Mouse (Mus musculus) liver, embryonic 12.5 days (tissue): ENCODE results near the gene Wbp2nl. TPM values are rescaled to one million over a fixed set of nuclear protein-coding genes. Genes with fewer than 3 reads are reported as not detected.

Experiments used
- ATAC-seq: fragments of 200-750 bp; cut with Nextera tagmentation; 2 replicates; pipeline ENCODE4 v1.8.0; 2017; ENCODE audit warnings: moderate number of reproducible peaks, mild to moderate bottlenecking, moderate library complexity
- H3K27ac ChIP-seq: fragments of 300-500 bp; sonication (generic); 2 replicates; pipeline ENCODE4 v1.5.1; 2016; ENCODE audit warnings: mild to moderate bottlenecking
- H3K27me3 ChIP-seq: fragments of 300-500 bp; sonication (generic); replicated peaks from 2 replicates; pipeline ENCODE4 v1.6.1; 2016; ENCODE audit warnings: mild to moderate bottlenecking, moderate library complexity
- H3K36me3 ChIP-seq: fragments of 300-500 bp; sonication (generic); 2 replicates; pipeline ENCODE4 v1.6.1; 2016; ENCODE audit warnings: mild to moderate bottlenecking, moderate library complexity
- H3K4me1 ChIP-seq: fragments of 300-500 bp; sonication (generic); 2 replicates; pipeline ENCODE4 v1.6.1; 2016
- H3K4me2 ChIP-seq: fragments of 300-500 bp; sonication (generic); 2 replicates; pipeline ENCODE4 v1.6.1; 2016; ENCODE audit warnings: mild to moderate bottlenecking, moderate library complexity
- H3K4me3 ChIP-seq: fragments of 300-500 bp; sonication (generic); 2 replicates; pipeline ENCODE4 v1.5.1; 2016; ENCODE audit warnings: mild to moderate bottlenecking, moderate library complexity
- H3K9ac ChIP-seq: fragments of 300-500 bp; sonication (generic); 2 replicates; pipeline ENCODE4 v1.6.1; 2016; ENCODE audit warnings: mild to moderate bottlenecking, moderate library complexity
- H3K9me3 ChIP-seq: fragments of 300-500 bp; sonication (generic); replicated peaks from 2 replicates; pipeline ENCODE4 v1.6.1; 2016; ENCODE audit warnings: mild to moderate bottlenecking, moderate library complexity
- WGBS: fragments of 180-500 bp; shearing (Covaris S2); methylation state at CpG from one replicate; pipeline ENCODE4 v1.1.7; 2016; ENCODE audit not compliant: insufficient replicate concordance; 5-methylcytosine and 5-hydroxymethylcytosine counted together
- polyA plus RNA-seq: library from polyadenylated mRNA; unstranded; fragments of >200 nt; fragmentation: Nextera tagmentation; extraction: Ambion mirVana; gene quantifications from 2 replicates; pipeline ENCODE4 v1.2.1, GENCODE M21; 2016

The Wbp2nl gene
- polyA plus RNA-seq, 1 experiment from 2014 or later, result 0.31 TPM

DNA sequence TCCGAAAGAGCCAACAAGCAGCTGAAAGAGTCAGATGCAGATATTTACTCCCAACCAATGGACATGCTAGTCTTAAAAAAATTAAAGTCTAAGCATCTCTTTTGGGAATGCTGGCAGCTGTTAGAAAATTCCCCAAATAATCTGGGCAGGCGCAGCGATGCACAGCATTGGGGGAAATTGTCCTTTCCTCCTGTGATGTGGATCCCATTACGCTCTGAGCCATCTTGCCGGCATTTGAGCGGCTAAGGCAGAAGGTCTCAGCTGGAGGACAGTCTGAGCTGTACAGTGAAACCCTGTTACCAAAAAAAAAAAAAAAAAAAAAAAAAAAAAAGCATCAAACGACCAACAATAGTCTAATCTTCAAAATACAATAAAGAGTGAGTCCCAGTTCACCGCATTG, 23.4 kb downstream of the Wbp2nl start:
- no peak overlapping the region for H3K27ac ChIP-seq
- H3K4me2 ChIP-seq, result no peak overlapping the region
- H3K4me3 ChIP-seq, result no peak overlapping the region
- ATAC-seq, result no peak
- 0 out of 2 replicates have a peak, but pooled peaks cover 4% of the 10 kb centered on the region for H3K4me1 ChIP-seq
- no peak overlapping the region for H3K9ac ChIP-seq
- 72% methylated on average over 8 of the region's 8 CpGs for WGBS
- H3K9me3 ChIP-seq, result no peaks in the 10 kb centered on the region
- H3K27me3 ChIP-seq, result no peaks in the 10 kb centered on the region
- no peaks in the 10 kb centered on the region for H3K36me3 ChIP-seq

DNA sequence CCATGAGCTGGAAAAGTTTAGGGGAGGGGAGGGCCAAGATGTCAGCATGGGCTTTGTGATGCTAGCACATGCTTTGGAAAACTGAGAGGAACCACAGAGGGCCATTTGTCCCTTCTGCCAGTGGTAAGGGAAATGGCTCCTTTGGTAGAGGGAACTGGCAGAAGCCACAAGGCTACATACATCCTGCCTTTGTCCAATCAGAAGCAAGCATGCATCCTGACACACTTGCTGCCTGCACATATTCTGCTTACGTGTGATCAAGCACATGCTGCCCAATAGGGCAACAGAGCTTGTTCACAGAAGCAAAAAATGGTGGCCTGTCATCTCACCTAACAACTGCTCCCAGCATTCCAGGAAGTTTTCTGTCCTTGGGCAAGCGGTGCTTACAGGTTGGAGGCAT, 26.6 kb downstream of the Wbp2nl start:
- 61% methylated on average over 2 of the region's 2 CpGs for WGBS
- H3K4me1 ChIP-seq, result peaks cover 22% of the 10 kb centered on the region

DNA sequence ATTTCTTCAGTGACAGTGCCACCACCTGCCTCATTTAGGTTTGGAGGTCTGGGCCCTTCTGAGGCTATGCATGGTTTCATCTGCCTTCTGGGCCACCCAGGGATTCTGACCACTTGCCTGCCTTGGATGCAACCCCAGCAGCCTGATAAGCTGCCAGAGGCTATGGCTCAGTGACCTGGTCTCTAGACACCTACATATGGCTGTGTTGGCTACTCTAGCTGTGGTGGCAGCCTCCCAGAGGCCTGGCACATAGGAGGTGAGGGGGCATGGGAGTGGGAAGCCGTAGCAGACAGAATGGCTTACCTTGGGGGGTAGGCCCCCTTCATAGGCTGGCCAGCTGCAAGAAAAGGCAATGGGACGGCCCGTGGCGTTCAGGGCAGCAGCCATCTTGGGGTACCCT, 36.4 kb downstream of the Wbp2nl start:
- H3K36me3 ChIP-seq, result peaks cover 70% of the 10 kb centered on the region

More for the DNA sequence above, 26.6 kb downstream of the Wbp2nl start:
- Histone ChIP-seq H3K36me3 (peaks cover 22% of the 10 kb centered on the region), H3K4me2 (no peak overlapping the region), H3K9ac (no peak overlapping the region), H3K27me3 (no peaks in the 10 kb centered on the region), H3K9me3 (no peaks in the 10 kb centered on the region), H3K4me3 (no peak overlapping the region), H3K27ac (no peak overlapping the region)
- ATAC-seq, result no peak

DNA sequence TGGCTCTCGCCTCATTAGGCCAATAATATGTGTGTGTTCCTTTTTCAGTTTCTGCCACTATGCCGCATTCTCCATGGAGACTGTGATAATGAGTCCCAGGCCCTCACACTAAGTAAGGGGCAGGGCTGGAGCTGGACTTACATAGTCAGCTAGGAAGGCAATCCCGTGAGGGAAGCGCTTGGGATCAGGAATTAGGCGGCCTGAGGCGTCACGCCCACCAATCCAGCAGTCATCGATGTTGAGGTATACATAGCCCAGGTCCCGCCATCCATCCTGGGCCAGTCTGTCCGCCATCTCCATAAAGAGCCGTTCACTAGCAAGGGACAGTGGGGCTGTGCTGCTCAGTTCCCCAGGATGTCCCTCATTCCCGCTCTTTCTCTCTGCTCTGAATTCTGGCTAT, 37.9 kb downstream of the Wbp2nl start:
- peak overlapping the region; percentile 100; the same call in 1 of the 2 replicates for H3K27ac ChIP-seq
- H3K4me3 ChIP-seq, result peak overlapping the region; percentile 75
- H3K9ac ChIP-seq, result peak overlapping the region; percentile 96
- no peaks in the 10 kb centered on the region for H3K9me3 ChIP-seq
- H3K27me3 ChIP-seq, result no peaks in the 10 kb centered on the region
- no peak for ATAC-seq
- 90% methylated on average over 12 of the region's 12 CpGs for WGBS
- H3K4me2 ChIP-seq, result peak overlapping the region; percentile 94
- peaks cover 56% of the 10 kb centered on the region for H3K36me3 ChIP-seq
- peaks cover 47% of the 10 kb centered on the region for H3K4me1 ChIP-seq

More for the DNA sequence above, 36.4 kb downstream of the Wbp2nl start:
- 88% methylated on average over 4 of the region's 4 CpGs for WGBS
- H3K9me3 ChIP-seq, result no peaks in the 10 kb centered on the region
- H3K27ac ChIP-seq, result no peak overlapping the region
- H3K4me2 ChIP-seq, result no peak overlapping the region
- peaks cover 47% of the 10 kb centered on the region for H3K4me1 ChIP-seq
- H3K4me3 ChIP-seq, result no peak overlapping the region
- no peak for ATAC-seq
- H3K27me3 ChIP-seq, result no peaks in the 10 kb centered on the region
- H3K9ac ChIP-seq, result no peak overlapping the region

DNA sequence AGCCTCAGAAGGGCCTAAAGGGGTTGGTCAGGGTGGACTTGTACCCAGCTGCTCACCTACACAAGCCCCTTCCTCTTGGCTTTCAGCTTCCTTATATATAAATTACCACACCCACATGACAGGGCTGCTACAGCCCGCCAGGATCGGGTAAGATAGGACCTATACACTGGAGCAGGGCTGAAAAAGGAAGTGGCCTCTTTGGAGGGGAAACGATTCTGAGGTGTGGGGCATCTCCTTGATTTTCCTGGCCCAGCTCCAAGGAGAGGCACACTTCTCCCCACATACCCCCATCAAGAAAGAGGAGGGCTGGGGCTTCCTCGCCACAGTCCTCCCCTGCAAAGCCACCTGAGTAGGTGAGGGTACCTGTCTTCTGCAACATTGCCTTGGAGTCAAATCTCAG, 39.1 kb downstream of the Wbp2nl start:
- peak overlapping the region; percentile 96 for H3K9ac ChIP-seq
- peak overlapping the region; percentile 75 for H3K4me3 ChIP-seq
- H3K27ac ChIP-seq, result peak overlapping the region; percentile 100
- H3K4me1 ChIP-seq, result peaks cover 55% of the 10 kb centered on the region
- H3K4me2 ChIP-seq, result peak overlapping the region; percentile 94
- no peak for ATAC-seq
- H3K9me3 ChIP-seq, result no peaks in the 10 kb centered on the region
- peaks cover 43% of the 10 kb centered on the region for H3K36me3 ChIP-seq
- H3K27me3 ChIP-seq, result no peaks in the 10 kb centered on the region
- WGBS, result 5% methylated on average over 4 of the region's 4 CpGs

DNA sequence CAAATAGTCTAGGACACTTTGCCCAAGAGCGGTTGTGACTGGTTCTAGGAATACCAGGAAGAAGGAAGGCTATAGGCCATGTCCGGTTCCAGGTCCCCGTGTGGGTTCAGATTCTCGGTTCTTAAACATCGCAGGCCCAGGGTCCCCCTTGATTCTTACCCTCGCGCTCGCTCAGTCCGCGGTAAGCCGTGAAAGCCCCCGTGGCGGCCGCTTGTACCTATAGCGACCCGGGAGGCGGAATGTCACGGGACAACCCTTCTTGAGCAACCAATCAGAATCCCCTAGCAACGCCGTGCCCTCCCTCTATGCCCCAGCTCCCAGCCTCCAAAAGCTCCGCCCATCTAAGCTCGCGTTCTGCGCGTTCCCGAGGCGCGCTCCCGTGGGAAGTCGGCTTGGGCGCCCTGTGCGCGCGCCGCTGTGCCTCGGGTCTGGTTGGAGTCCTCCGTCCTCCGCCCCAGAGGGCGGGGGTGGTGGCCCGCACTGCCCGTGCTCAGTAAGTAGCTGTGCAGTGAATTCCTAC, 39.9 kb downstream of the Wbp2nl start, which contains the start of the genes Naga, Pheta2 and Smdt1:
Naga (minus strand) TSS at position 333 of the 520 bp plus-strand sequence.
Pheta2 (plus strand) TSS at position 350 of the 520 bp plus-strand sequence.
Smdt1 (plus strand) TSS at position 367 of the 520 bp plus-strand sequence.
- peak; percentile 82 for ATAC-seq
- Histone ChIP-seq H3K4me2 (peak within 1 kb of the TSS; percentile 94), H3K4me3 (peak within 1 kb of the TSS; percentile 75), H3K9me3 (no peaks in the 10 kb centered on the region), H3K36me3 (peaks cover 44% of the 10 kb centered on the region), H3K27ac (peak within 1 kb of the TSS; percentile 100), H3K9ac (peak within 1 kb of the TSS; percentile 96), H3K4me1 (peaks cover 63% of the 10 kb centered on the region), H3K27me3 (no peaks in the 10 kb centered on the region)
- WGBS, result under 1% methylated on average over 41 of the region's 41 CpGs

DNA sequence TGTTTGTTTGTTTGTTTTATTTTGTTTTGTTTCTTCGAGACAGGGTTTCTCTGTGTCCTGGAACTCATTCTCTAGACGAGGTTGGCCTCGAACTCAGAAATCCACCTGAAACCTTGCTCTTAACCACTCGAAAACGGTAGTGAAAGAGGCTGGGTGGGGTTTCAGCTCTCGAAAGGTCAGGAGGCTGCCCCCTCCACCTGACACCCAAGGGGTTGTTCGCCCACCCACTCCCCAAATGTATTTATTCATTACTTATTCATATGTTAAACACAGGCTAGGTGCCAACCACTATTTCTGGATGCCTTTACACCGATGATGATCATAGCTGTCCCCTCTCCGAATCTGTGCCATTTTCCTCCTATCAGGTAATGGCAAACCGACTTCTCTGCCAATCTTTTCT, 40.4 kb downstream of the Wbp2nl start:
- Histone ChIP-seq H3K4me1 (peaks cover 68% of the 10 kb centered on the region), H3K36me3 (peaks cover 44% of the 10 kb centered on the region), H3K9me3 (no peaks in the 10 kb centered on the region), H3K27me3 (no peaks in the 10 kb centered on the region), H3K4me3 (peak overlapping the region; percentile 75), H3K27ac (peak overlapping the region; percentile 100), H3K9ac (peak overlapping the region; percentile 96), H3K4me2 (peak overlapping the region; percentile 94)
- ATAC-seq, result no peak
- WGBS, result 36% methylated on average over 10 of the region's 10 CpGs

DNA sequence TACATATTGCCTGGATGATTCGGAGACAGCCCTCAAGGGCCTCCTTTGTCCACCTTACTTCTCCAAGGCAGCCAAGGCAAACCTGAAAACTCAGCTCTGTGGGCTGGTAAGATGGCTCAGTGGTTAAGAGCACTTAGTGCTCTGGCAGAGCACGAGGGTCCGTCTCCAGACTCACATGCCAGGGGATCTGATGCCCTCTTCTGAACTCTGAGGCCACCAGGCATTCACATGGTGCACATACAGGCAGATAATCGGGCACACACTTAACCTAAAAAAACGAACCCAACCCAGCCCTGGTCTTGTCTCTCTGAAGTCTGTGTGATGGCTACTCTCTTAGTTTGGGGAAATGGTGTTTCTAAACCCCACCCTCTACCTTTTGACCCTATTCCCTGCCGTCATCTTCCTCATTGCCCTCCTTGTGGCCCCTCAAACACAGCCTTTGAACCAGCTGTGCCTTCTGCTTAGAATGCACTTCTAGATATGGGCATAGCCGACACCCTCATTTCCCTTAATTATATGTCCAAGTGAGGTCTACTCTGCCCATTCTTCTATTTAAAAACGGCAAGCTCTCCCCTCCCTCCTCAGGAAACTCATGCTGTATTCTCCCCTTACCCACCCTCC, 41.0 kb downstream of the Wbp2nl start:
- Histone ChIP-seq H3K27me3 (no peaks in the 10 kb centered on the region), H3K9ac (peak overlapping the region; percentile 96), H3K27ac (peak overlapping the region; percentile 100), H3K36me3 (peaks cover 44% of the 10 kb centered on the region), H3K4me1 (peaks cover 74% of the 10 kb centered on the region), H3K4me3 (peak overlapping the region; percentile 78), H3K4me2 (peak overlapping the region; percentile 94), H3K9me3 (no peaks in the 10 kb centered on the region)
- no peak for ATAC-seq
- WGBS, result 39% methylated on average over 8 of the region's 8 CpGs

DNA sequence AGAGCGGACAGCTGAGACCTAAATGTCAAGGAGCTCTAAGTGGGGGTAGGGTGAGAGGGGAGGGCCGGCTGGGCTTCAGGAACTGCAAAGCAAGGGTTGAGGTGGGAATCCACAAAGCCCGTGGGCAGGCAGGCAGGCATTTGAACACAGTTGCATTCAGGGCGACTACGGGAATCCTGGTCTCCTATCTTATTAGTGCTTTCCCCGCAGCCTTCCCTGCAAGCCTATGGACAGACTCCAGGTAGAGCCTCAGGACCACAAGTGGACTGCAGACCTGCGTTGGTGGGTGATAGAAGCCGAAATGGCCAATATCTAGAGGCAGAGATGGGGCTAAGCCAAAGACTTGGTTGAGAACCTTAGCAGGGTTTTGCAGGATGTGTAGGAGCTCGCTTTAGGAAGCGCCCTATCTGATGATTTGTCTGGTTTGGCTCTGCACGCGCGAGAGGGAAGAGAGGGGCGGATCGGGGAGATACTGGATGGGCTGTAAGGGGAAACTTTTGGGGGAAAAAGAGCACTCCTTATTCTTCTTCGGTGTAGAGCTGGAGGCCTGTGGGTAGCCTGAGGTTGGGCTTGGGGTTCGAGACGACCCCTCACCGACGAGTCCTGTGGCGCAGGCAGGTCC, 41.8 kb downstream of the Wbp2nl start:
- no peaks in the 10 kb centered on the region for H3K9me3 ChIP-seq
- peak overlapping the region; percentile 96 for H3K9ac ChIP-seq
- H3K27me3 ChIP-seq, result no peaks in the 10 kb centered on the region
- H3K27ac ChIP-seq, result peak overlapping the region; percentile 100
- H3K36me3 ChIP-seq, result peaks cover 43% of the 10 kb centered on the region
- no peak for ATAC-seq
- peak overlapping the region; percentile 78 for H3K4me3 ChIP-seq
- peaks cover 81% of the 10 kb centered on the region for H3K4me1 ChIP-seq
- 16% methylated on average over 21 of the region's 21 CpGs for WGBS
- peak overlapping the region; percentile 94 for H3K4me2 ChIP-seq

DNA sequence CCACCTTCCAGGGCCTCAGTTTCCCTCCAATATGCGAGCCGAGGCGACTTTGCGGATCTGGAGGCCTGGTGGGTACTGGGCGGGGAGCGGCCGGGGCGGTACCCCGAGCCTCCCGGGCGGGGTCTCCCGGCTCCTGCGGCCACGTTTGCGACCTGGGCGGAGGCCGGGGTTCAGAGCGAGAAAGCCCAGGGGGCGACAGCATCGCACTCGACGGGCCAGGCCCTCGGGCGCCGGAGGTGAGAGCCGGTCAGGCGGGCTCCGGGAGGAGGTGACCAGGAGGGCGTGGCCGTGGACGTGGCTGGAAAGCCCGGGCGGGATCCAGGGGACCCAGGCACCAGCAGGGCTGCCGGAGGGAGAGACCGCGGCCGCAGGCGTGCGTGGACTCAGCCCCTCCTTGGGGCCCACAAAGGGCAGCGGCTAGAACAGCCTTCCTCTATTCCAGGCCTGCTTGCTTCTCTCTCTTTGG, 42.3 kb downstream of the Wbp2nl start:
- Histone ChIP-seq H3K4me3 (peak overlapping the region; percentile 78), H3K27me3 (no peaks in the 10 kb centered on the region), H3K9me3 (no peaks in the 10 kb centered on the region), H3K4me1 (peaks cover 80% of the 10 kb centered on the region), H3K4me2 (peak overlapping the region; percentile 94), H3K27ac (peak overlapping the region; percentile 100), H3K9ac (peak overlapping the region; percentile 96), H3K36me3 (peaks cover 38% of the 10 kb centered on the region)
- ATAC-seq, result peak; percentile 45
- WGBS, result 0% methylated on average over 40 of the region's 40 CpGs

DNA sequence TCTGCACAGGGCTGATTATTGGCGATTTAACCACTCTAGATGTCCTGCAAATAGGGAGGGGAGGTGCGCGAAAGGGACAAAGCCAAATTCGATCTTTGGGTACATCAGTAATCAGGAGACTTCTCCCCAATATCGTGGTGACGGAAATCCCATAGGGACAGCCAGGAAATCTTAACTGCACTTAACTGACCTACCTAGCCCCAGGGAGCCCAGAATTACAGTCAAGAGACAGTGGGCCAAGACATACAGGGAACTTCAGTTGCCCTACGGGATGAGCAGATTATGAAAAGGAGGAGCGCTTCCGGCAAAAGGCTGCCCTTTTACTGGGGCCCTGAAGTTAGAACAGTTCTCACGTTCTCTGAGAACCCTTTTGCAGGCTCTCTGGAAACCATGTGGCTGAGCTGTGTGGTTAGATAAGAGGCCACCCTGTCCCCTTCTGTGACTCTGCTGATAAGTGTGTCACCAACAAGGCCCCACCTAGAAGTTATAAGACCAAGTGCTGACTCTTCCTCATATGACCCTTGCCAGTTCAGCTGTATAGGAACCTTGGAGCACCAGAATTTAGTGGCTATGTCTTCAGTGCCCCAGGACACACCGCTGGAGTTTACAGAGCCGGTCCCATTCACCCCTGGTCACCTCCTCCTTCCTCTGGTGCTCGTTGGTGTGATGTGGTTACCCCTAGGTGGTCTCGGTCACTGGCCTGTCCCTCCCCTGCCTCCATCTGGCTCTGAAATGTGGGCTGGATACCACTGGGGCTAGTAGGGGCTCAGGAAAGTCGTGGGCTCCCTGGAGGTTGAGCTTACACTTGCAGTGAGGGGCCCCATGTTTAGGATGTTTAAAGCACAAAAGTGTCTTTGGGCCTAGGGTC, 43.2 kb downstream of the Wbp2nl start:
- H3K9ac ChIP-seq, result peak overlapping the region; percentile 96
- H3K27ac ChIP-seq, result peak overlapping the region; percentile 100
- no peaks in the 10 kb centered on the region for H3K9me3 ChIP-seq
- WGBS, result 9% methylated on average over 15 of the region's 15 CpGs
- H3K4me2 ChIP-seq, result peak overlapping the region; percentile 94
- H3K36me3 ChIP-seq, result peaks cover 30% of the 10 kb centered on the region
- no peaks in the 10 kb centered on the region for H3K27me3 ChIP-seq
- peaks cover 76% of the 10 kb centered on the region for H3K4me1 ChIP-seq
- ATAC-seq, result peak; percentile 70
- peak overlapping the region; percentile 78 for H3K4me3 ChIP-seq
